Mouse (Mus musculus) erythroblast, embryonic 14.5 days (primary cell): ENCODE results near the gene Rnf212b.

Experiments used
- GATA1 ChIP-seq: IDR thresholded peaks from 2 replicates; pipeline ENCODE4 v1.6.1; 2012; ENCODE audit warnings: low read length, inconsistent platforms, mixed read lengths
- TAL1 ChIP-seq: IDR thresholded peaks from 3 replicates; pipeline ENCODE4 v1.6.1; 2012; ENCODE audit warnings: low read length, inconsistent platforms, mixed read lengths

DNA sequence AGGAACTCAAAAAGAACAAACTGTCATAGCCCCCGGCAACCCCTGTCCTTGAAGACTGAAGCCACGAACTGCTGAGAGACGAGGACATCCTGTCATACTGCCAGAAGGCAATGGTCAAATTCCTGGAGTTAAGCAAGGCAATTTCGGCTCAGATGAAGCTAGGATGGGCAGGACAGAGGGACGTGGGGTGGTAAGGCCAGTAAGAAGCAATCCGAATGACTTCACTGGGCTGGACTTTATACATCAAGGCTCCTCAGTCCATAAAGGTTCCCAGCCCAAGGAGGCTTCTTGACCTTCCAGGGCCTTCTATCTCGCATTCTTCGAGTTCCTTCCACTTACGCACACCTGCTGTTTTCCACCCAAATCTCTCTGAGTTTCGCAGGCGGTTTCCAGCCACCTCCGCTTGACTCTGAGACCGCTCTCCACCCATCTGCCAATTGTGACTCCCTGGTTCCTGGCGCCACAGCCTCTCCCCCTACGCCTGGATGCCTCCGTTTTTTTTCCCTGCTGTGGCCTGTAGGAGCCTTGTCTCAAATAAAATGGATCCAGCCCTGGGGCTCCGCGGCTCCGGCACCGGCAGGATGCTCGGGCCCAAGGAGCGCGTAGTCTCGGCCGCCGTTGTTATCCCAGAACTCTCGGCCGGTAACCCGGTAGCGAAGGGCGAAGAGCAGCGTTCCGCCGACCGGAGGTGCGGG is 62.0 kb downstream of the Rnf212b start:
- TF ChIP-seq GATA1 (no peak), TAL1 (no peak)
